Mouse (Mus musculus) lung, adult 2 months (tissue): ENCODE measurements around the gene Fitm2. TPM values are rescaled to one million over a fixed set of nuclear protein-coding genes. Genes with fewer than 3 reads are reported as not detected.

Source experiments
- DNase-seq: peaks from one replicate; pipeline ENCODE4 v3.0.0; 2022
- H3K4me1 ChIP-seq: fragments of 200-500 bp; 2 replicates; pipeline ENCODE4 v1.6.1; 2011; ENCODE audit warnings: low read length; ENCODE audit not compliant: control insufficient read depth, insufficient read depth
- H3K4me3 ChIP-seq: fragments of 200-500 bp; replicated peaks from 2 replicates; pipeline ENCODE3; 2011; ENCODE audit warnings: low read depth, mild to moderate bottlenecking, control low read depth, low read length; ENCODE audit errors: extremely low read depth
- CTCF ChIP-seq: fragments of 200-500 bp; IDR thresholded peaks from 2 replicates; pipeline ENCODE4 v1.5.1; 2011; ENCODE audit warnings: mild to moderate bottlenecking, low read length, control low read depth; ENCODE audit not compliant: insufficient read depth
- POLR2A ChIP-seq: fragments of 200-500 bp; IDR thresholded peaks from 2 replicates; pipeline ENCODE4 v1.6.1; 2011; ENCODE audit warnings: low read depth, mild to moderate bottlenecking, control low read depth, low read length, borderline replicate concordance; ENCODE audit errors: extremely low read depth
- WGBS: fragments of 180-500 bp; shearing (Covaris S2); methylation state at CpG from one replicate; pipeline ENCODE4 v1.1.7; 2018; 5-methylcytosine and 5-hydroxymethylcytosine counted together
- polyA plus RNA-seq: library from polyadenylated mRNA; depleted of rRNA; stranded (reverse); fragments of >200 nt; gene quantifications from 2 replicates; pipeline ENCODE4 v1.2.3, GENCODE M21; 2012; rRNA removed

Gene Fitm2
- polyA plus RNA-seq = 20.4 and 24.1 TPM in 2 replicates

DNA sequence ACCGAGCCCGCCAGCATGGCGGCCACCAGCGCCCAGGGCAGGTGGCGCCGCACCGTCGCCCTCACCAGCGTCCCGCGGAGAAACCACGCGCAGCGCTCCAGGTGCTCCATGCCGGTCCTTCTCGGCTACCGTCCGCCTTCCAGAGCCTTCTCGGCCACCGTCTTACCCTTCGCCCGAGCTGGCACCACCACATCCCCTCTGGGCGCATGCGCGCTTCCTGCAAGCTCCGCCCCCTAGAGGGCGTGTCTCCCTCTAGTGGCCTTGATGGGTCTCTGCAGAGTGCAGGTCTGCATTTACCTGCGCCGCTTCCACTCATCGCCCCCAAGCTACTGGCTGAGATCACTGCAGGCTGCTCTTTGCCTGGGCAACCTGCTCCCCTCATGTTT lies at the start of gene Fitm2:
Gene Fitm2, minus strand, starts transcription at position 164 of the 386 bp plus-strand sequence.
- TF ChIP-seq CTCF (peak; percentile 91), POLR2A (peak; percentile 71; the same call in 1 of the 2 replicates)
- WGBS = under 1% methylated on average over 30 of the region's 30 CpGs
- peak; percentile 97 for DNase-seq
- Histone ChIP-seq H3K4me1 (peaks cover 2% of the 10 kb centered on the region; the same call in 1 of the 2 replicates), H3K4me3 (peak within 1 kb of the TSS; percentile 96)

GRCm38 (mm10) chr2:163506300-163507004 lies 34.0 kb upstream of the Fitm2 start, which contains the start of gene Hnf4a:
Gene Hnf4a (plus strand): TSS chr2:163506808.
- DNase-seq = no peak
- 76% methylated on average over 10 of the region's 10 CpGs for WGBS
- TF ChIP-seq CTCF (no peak), POLR2A (no peak)
- H3K4me1 ChIP-seq = no peaks in the 10 kb centered on the region
- no peak within 1 kb of the TSS for H3K4me3 ChIP-seq

DNA sequence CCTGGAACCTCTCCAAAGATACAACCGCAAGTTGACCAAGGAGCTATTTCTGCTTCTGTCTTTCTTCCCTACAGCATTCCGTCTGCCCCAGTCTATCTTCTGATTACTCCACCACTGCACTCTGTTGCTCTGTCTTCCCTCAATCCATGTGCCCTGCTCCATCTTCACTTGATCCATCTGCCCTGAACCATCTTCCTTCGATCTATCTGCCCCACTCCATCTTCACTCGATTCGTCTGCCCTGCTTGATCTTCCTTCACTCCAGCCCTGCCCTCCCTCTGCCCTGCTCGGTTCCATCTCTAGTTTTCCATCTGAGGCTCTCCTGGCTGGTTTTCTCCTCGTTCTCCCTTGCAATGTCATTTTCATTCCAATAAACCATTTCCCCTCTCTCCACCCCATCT lies 30.8 kb upstream of the Fitm2 start:
- Histone ChIP-seq H3K4me3 (no peak overlapping the region), H3K4me1 (no peaks in the 10 kb centered on the region)
- DNase-seq = no peak
- TF ChIP-seq POLR2A = no peak
- no peak for TF ChIP-seq CTCF
- WGBS = 66% methylated on average over 7 of the region's 7 CpGs

- no peak overlapping the region for H3K4me3 ChIP-seq
- H3K4me1 ChIP-seq = no peaks in the 10 kb centered on the region
- 63% methylated on average over 2 of the region's 2 CpGs for WGBS
- DNase-seq = no peak
- TF ChIP-seq POLR2A (no peak), CTCF (no peak)
Measured at GRCm38 (mm10) chr2:163502219-163502618, 29.8 kb upstream of the Fitm2 start.

GRCm38 (mm10) chr2:163494456-163494855 lies 22.0 kb upstream of the Fitm2 start:
- DNase-seq = no peak
- Histone ChIP-seq H3K4me3 (no peak overlapping the region), H3K4me1 (0 out of 2 replicates have a peak, but pooled peaks cover 2% of the 10 kb centered on the region)
- TF ChIP-seq CTCF (no peak), POLR2A (no peak)
- WGBS = 33% methylated on average over 6 of the region's 6 CpGs

DNA sequence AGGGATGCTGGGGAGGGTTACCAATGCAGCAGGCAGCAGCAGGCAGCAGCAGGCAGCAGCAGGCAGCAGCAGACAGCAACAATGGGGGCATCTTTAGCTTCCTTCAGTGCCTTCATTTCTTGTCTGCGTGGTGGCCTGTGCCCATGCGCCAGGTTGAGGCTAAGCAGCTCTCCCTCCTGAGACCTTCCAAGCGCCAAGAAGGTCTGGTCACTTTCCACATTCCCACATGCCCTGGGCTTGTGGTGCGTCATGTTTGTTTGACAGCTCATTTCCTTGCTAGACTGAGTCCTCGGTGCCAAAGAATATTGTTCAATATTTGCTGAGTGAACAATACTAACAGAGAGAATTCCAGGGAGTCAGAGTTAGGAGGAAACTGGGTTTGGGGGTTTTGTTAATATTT lies 21.5 kb upstream of the Fitm2 start:
- TF ChIP-seq POLR2A (no peak), CTCF (no peak)
- WGBS = 8% methylated on average over 5 of the region's 5 CpGs
- Histone ChIP-seq H3K4me1 (0 out of 2 replicates have a peak, but pooled peaks cover 2% of the 10 kb centered on the region), H3K4me3 (no peak overlapping the region)
- DNase-seq = peak; percentile 29

DNA sequence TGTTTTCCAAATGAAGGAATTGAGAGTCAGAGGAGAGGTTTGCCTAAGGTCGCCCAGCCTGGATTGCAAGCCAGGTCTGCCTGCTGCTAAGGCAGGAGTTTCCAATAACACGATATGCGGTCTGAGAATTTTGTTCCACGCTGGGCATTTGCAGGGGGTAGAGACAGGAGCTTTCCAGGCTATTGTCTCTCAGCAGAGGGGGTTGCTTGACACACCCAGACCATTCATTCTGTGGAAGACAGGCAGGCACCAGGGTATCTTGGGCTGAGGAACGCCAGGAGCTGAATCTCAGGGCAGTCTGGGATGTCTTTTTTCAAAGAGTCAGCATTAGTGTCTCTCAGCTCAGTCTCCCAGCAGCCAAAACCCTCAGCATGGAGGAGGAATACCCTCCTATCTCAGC lies 20.6 kb upstream of the Fitm2 start:
- 53% methylated on average over 5 of the region's 5 CpGs for WGBS
- Histone ChIP-seq H3K4me3 (no peak overlapping the region), H3K4me1 (0 out of 2 replicates have a peak, but pooled peaks cover 2% of the 10 kb centered on the region)
- TF ChIP-seq POLR2A = no peak
- no peak for TF ChIP-seq CTCF
- no peak for DNase-seq

DNA sequence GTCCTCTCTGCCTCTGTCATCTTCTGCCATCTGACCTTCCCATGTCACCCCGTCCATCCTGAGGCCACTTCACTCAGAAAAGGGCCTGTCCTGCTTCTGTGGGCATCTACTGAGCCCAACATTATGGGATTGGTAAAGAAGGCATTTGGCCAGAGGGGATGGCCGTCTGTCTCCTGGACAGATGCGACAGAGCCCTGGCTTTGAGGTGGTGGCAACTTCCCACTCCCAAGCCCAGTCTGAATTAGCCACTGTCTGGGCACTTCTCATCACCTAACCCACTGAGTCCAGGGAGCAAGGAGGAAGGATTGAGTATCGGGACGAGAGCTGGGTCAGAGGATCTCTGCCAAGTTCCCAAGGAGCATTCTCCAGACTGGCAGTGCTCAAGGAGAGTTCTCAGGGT lies 19.6 kb upstream of the Fitm2 start, which contains the start of gene R3hdml:
Gene R3hdml, plus strand, starts transcription at position 301 of the 400 bp plus-strand sequence.
- 74% methylated on average over 5 of the region's 5 CpGs for WGBS
- DNase-seq = no peak
- no peak for TF ChIP-seq POLR2A
- no peak for TF ChIP-seq CTCF

DNA sequence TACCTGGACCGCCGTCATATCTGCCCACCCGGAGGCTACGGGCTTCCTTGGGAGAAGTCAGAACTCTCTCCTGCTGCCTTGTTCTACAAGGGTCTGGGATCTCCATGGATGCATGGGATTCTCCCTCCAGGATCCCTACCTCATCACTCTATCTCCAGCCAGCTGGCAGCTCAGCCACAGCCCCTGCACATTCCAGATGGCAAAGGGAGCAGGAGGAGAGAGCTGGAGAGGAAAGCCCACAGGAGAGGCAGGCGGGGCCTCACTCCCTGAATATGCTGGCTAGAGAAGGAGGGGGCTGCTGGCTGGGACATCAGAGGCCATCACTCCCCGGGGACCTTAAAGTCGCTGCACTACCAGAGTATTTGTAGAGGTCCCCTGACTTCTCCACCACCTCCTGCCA lies 18.9 kb upstream of the Fitm2 start:
- 51% methylated on average over 7 of the region's 7 CpGs for WGBS
- TF ChIP-seq POLR2A (no peak), CTCF (no peak)
- Histone ChIP-seq H3K4me1 (0 out of 2 replicates have a peak, but pooled peaks cover 2% of the 10 kb centered on the region), H3K4me3 (no peak overlapping the region)
- no peak for DNase-seq

More for the DNA sequence above, 19.6 kb upstream of the Fitm2 start, which contains the start of gene R3hdml:
- H3K4me3 ChIP-seq = no peak within 1 kb of the TSS
- 0 out of 2 replicates have a peak, but pooled peaks cover 2% of the 10 kb centered on the region for H3K4me1 ChIP-seq

GRCm38 (mm10) chr2:163490656-163491055 lies 18.2 kb upstream of the Fitm2 start:
- TF ChIP-seq POLR2A (no peak), CTCF (no peak)
- Histone ChIP-seq H3K4me1 (0 out of 2 replicates have a peak, but pooled peaks cover 2% of the 10 kb centered on the region), H3K4me3 (no peak overlapping the region)
- DNase-seq = no peak
- WGBS = 88% methylated on average over 17 of the region's 17 CpGs
